Mouse (Mus musculus) neutrophil, adult 59 days (primary cell): ENCODE results near the gene 4930486L24Rik. TPM values are rescaled to one million over a fixed set of nuclear protein-coding genes. Genes with fewer than 3 reads are reported as not detected.

Experiments used
- total RNA-seq, 2 experiments: library from RNA; stranded (reverse); gene quantifications; 1 replicate in 1 of 2; 2 replicates in 1 of 2; pipeline ENCODE4 v1.2.4; 2023

Gene 4930486L24Rik
- total RNA-seq = not detected

DNA sequence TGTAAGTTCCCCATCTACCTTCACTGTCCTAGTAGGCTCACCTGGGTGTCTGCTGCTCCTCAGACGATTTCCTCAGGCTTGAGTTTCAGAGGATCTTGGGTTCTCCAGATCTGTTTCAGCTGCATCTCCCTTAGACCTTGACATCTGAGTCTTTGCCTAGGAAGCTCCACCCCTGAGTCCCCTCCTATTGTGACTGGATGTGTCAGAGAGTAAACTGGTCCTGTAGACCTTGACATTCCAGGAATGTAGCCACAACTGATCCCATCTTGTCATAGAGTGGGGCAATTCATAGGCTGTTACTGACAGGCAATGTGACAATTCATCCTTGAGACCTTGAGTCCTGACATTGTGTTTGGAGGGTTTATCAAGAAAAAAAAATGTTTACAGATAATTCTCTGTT lies at the start of gene 4930486L24Rik:
Gene 4930486L24Rik, minus strand, starts transcription at position 195 of the 400 bp plus-strand sequence.

DNA sequence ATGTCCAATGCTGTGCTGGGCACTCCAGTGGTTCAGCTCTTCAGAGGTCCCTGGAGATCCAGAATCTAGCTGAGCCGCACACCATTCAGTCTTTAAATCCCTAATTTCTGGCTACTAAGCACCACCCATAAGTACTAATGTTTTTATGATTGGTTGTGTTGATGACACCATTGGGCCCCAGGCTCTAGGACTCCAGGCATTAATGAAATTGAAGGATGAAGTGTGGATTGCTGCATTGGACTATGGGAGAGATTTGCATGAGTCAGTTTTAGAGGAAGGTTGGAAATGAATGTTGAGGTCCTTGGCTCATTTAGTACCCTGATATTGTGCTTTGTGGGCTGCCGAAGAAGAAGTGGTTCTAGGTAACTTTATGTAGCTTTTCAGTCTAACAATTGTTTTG lies 40.5 kb upstream of the 4930486L24Rik start, which contains the start of gene Tpbpb:
Gene Tpbpb, minus strand, starts transcription at position 101 of the 400 bp plus-strand sequence.

DNA sequence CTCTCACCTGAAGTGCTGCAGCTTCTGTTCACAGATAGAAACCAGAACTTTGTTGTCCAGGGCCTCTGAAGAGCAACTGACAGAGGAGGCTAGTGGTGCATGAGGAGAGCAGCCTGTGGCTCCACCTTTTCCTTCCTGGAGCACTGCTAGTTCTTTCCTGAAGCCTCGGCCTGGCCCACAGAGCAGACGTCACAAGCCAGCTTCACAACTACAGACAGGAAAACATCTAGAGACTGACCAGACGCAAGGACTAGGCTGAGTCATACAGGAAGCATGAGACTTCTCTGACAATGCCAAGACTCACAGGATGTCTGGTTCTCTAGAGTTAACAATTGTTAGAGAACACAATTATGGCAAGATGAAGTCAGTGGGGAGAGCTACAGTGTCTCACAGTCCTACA lies 33.1 kb upstream of the 4930486L24Rik start, which contains the start of gene Ctla2b:
Gene Ctla2b, minus strand, starts transcription at position 120 of the 400 bp plus-strand sequence.

DNA sequence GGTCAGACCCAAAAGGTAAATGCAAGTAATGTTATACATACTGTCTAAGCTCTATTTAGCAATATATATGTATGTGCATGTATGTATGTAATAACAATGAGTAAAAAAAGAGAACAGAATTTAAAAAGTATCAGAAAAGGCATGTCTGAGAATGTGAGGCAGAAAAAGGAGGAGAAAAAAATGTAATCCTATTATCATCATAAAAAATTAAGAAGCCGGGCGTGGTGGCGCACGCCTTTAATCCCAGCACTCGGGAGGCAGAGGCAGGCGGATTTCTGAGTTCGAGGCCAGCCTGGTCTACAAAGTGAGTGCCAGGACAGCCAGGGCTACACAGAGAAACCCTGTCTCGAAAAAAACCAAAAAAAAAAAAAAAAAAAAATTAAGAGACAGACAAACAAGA lies 32.5 kb upstream of the 4930486L24Rik start, which contains the start of gene Gm49392:
Gene Gm49392, minus strand, starts transcription at position 101 of the 400 bp plus-strand sequence.

DNA sequence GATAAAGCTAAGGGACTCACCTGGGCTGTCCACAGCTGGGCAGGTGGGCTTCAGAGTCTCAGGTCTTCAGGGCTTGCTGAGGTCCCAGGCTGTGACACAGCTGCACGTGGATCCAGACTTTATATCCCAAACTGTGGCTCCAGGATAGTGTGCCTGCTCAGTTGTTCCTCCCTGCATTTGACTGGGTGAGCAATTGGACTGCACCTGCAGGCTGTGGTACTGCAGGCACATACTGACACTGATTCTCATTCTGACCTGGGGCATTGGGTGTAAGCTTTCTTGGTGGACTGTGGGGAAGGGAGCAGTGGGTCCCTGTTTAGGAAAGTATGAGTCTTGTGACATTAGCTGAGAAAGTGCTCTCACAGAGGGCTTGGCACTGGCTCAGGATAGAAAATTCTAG lies 61.5 kb downstream of the 4930486L24Rik start, which contains the start of gene Ctsll3:
Gene Ctsll3, minus strand, starts transcription at position 101 of the 400 bp plus-strand sequence.

Other genes with a start within 250 kb of the 4930486L24Rik start
- gene BC051665, start 78.1 kb downstream of the 4930486L24Rik start, total RNA-seq = not detected
- not detected for gene Ctsll3, start 61.6 kb downstream of the 4930486L24Rik start, total RNA-seq
- gene Gm49392, start 32.4 kb upstream of the 4930486L24Rik start, total RNA-seq = not detected
- under 1 TPM in 1 of 2 experiments, not detected in 1; 0.46 TPM for gene Ctla2b, start 33.0 kb upstream of the 4930486L24Rik start, total RNA-seq
- not detected for gene Tpbpb, start 40.4 kb upstream of the 4930486L24Rik start, total RNA-seq
- not detected for gene Gm49393, start 71.1 kb upstream of the 4930486L24Rik start, total RNA-seq
- gene Gm49391, start 72.1 kb upstream of the 4930486L24Rik start, total RNA-seq = not detected
- 1 to 10 TPM in 1 of 2 experiments, under 1 TPM in 1; 0.71 to 1.8 TPM for gene Ctla2a, start 72.2 kb upstream of the 4930486L24Rik start, total RNA-seq
- gene Tpbpa, start 77.5 kb upstream of the 4930486L24Rik start, total RNA-seq = not detected
- not detected for gene Ctsj, start 141.5 kb upstream of the 4930486L24Rik start, total RNA-seq
- gene Ctsq, start 176.2 kb upstream of the 4930486L24Rik start, total RNA-seq = not detected